Mouse (Mus musculus) cortical plate, adult 2 months (tissue): ENCODE results near the gene Efcab11. TPM values are rescaled to one million over a fixed set of nuclear protein-coding genes. Genes with fewer than 3 reads are reported as not detected.
"Not testable (repeated sequence)": the region's sequence is repeated elsewhere in the genome, so short reads cannot be mapped to it uniquely, and the experiment has no call there.

Experiments used
- H3K27ac ChIP-seq: fragments of 200-500 bp; 2 replicates; pipeline ENCODE4 v1.5.1; 2012; ENCODE audit warnings: low read length, control low read depth, inconsistent platforms; ENCODE audit not compliant: insufficient read depth
- H3K4me1 ChIP-seq: fragments of 200-500 bp; 2 replicates; pipeline ENCODE4 v1.6.1; 2011; ENCODE audit warnings: low read length; ENCODE audit not compliant: control insufficient read depth, insufficient read depth
- H3K4me3 ChIP-seq: fragments of 200-500 bp; 2 replicates; pipeline ENCODE4 v1.5.1; 2011; ENCODE audit warnings: mild to moderate bottlenecking, low read length, control low read depth; ENCODE audit not compliant: insufficient read depth
- CTCF ChIP-seq: fragments of 200-500 bp; IDR thresholded peaks from 2 replicates; pipeline ENCODE4 v1.5.1; 2011; ENCODE audit warnings: mild to moderate bottlenecking, control low read depth, low read length; ENCODE audit not compliant: insufficient read depth; ENCODE audit errors: extremely low read depth
- POLR2A ChIP-seq: fragments of 200-500 bp; IDR thresholded peaks from 2 replicates; pipeline ENCODE4 v1.6.1; 2011; ENCODE audit warnings: mild to moderate bottlenecking, low read length, control low read depth; ENCODE audit not compliant: insufficient read depth; ENCODE audit errors: extremely low read depth
- polyA plus RNA-seq: library from polyadenylated mRNA; depleted of rRNA; stranded (reverse); fragments of >200 nt; gene quantifications from 2 replicates; pipeline ENCODE4 v1.2.3, GENCODE M21; 2012

Gene Efcab11
- polyA plus RNA-seq, 1 experiment = 0.75 TPM

DNA sequence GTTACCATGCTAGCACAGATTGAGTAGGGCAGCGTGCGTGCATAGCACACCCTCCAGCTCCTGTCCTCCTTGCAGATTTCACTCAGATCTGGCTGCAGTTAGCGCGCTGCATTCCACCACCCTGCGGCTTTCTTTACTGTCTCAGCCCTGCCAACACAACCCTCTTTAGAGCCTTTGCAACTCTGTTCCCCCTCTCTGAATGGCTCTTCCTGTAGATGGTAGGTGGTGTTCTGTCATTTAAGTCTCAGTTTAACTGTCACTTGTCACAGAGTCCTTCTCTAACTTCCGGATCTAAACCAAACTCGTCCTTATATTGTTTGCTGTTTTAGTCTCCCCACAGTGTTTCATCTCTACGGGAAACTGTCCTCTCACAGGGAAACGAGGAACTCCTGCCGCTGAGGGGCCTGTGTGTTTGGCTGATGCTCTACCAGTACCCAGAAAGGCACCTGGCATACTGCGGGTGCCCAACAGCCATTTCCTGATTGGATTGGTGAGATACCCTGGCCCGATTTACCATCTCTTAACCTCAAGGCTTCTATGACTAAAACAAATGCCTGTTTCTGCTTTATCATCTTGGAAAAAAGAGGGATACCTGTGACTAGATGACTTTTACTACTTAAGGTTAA is 62.8 kb downstream of the Efcab11 start:
- Histone ChIP-seq H3K4me1 (peaks cover 3% of the 10 kb centered on the region), H3K27ac (no peak overlapping the region), H3K4me3 (no peak overlapping the region)
- no peak for TF ChIP-seq POLR2A
- TF ChIP-seq CTCF = no peak

DNA sequence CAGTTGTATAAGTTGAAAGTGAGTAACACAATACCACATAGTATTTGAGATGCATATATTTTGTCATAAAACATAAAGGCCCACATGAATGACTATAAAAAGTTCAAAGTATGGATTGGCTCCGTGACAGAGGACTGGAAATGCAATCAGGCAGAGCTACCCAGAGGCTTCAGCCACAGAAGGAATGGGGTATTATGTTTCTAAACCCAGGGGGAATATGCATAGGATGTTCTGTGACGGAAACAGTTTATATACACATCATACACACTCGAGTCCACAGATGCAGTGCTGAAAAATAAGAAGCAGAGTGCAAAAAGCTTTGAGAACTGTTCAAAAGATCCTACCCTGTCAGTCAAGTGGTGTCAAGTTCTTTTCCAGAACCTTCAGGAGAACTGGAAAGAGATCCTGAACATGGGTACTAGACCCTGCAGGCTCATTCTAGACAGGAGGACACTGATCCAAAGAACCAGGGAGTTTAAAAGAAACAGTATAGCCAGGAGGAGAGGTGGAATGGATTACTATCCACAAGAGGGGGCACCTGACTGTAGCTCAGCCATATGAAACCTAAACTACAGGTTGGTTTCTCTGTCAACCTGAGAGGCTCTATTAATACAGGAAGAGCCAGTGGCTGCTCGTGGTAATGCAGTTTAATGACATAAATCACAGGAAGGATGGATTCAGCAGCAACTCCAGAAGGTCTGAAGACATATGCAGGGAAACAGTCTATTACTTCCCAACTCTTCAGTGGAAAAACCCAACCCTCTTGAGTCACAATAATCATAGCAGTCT is 64.9 kb downstream of the Efcab11 start:
- TF ChIP-seq CTCF (no peak), POLR2A (no peak)
- Histone ChIP-seq H3K4me3 (no peak overlapping the region), H3K27ac (no peak overlapping the region), H3K4me1 (peaks cover 3% of the 10 kb centered on the region)

DNA sequence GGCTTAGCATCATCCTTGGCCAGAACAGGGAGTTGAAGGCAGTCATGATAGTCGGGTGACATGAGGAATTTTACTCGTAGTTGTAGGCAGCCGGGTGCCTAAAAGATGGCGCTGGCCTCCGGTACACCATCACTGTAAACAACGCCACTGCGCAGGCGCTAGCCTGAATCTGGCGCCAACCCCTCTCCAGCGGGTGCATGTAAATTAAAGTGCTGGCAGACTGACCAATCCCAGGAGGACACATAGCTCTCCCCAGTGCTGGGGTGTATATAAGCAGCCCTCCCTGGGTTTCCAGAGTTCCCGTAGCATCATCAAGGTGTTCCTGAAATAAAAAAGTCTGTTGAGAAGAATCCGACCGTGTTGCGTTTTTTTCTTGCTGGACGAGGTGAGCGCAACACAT is 66.2 kb downstream of the Efcab11 start:
- H3K4me1 ChIP-seq, H3K4me3 ChIP-seq, H3K27ac ChIP-seq: not testable (repeated sequence)

DNA sequence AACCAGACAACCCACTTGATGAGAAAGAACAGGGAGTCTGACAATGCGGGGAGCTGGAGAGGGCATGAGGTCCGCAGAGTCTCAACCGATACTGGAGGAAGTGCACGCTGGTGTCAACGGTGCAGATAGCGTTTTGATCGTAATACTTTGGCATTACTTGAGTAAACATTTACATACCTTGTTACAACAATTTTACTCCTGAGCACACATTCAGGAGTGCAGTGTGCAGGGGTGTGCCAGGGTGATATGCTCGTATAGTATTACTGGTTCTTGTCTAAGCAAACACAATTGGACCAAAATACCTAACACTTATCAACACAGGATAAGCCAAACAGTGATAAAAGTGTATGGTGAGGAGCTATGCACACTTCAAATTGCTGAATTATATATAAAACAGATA is 69.0 kb downstream of the Efcab11 start:
- TF ChIP-seq CTCF (no peak), POLR2A (no peak)
- Histone ChIP-seq H3K4me1 (no peaks in the 10 kb centered on the region), H3K4me3 (no peak overlapping the region), H3K27ac (no peak overlapping the region)

DNA sequence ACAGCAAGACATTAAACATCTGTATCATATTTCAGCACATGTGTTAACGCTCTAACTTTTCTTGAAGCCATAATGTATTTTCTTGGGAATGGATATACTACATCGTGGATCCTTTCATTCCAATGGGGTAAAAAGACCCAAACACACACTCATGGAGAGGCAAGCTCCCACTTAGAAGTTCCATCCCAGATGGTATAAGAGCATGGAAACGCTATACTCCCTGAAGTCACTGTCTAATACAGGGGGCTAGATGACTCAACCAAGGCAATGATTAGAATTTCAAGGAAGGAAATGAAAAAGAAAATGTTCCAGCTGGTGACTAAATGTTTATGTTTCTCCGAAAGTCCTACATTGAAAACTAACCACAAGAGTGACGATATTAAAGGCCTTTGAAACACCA is 76.3 kb downstream of the Efcab11 start:
- H3K27ac ChIP-seq = no peak overlapping the region
- TF ChIP-seq CTCF (no peak), POLR2A (no peak)
- H3K4me1 ChIP-seq = no peaks in the 10 kb centered on the region
- no peak overlapping the region for H3K4me3 ChIP-seq

DNA sequence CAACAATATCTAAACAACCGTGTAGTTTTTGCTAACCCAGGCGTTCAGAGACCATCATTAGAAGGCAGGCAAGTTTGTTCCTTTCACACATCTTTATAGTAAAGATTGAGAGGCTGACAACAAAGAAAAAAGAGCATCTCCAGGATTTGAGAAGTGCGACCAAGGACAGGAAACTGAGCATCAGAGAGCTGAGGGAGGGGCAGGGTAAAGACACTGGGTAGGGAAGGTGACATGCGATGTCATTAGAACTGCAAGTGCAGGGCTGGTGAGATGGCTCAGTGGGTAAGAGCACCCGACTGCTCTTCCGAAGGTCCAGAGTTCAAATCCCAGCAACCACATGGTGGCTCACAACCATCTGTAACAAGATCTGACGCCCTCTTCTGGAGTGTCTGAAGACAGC is 77.5 kb downstream of the Efcab11 start:
- not testable (repeated sequence) for H3K4me3 ChIP-seq, H3K27ac ChIP-seq, H3K4me1 ChIP-seq

DNA sequence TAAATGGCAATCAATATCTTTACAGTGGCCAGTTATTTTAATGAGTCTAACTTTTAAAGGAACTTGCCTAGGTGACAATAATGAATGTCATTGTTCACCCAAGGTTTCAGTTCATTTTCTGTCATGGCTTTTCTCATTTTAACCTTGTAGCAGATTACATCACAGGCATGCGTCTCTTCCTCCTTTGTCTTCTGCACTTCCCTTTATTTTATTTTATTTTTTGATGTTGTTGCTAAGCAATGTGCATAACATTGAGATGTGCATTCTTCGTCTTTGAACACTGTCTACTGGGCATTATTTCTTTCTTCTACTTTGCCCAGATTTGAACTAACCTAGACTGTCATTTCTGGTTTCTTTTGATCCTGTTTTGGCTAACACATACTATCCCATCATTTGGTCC is 88.3 kb downstream of the Efcab11 start:
- TF ChIP-seq POLR2A (no peak), CTCF (no peak)
- Histone ChIP-seq H3K27ac (no peak overlapping the region), H3K4me1 (peaks cover 1% of the 10 kb centered on the region; the same call in 1 of the 2 replicates), H3K4me3 (no peak overlapping the region)

DNA sequence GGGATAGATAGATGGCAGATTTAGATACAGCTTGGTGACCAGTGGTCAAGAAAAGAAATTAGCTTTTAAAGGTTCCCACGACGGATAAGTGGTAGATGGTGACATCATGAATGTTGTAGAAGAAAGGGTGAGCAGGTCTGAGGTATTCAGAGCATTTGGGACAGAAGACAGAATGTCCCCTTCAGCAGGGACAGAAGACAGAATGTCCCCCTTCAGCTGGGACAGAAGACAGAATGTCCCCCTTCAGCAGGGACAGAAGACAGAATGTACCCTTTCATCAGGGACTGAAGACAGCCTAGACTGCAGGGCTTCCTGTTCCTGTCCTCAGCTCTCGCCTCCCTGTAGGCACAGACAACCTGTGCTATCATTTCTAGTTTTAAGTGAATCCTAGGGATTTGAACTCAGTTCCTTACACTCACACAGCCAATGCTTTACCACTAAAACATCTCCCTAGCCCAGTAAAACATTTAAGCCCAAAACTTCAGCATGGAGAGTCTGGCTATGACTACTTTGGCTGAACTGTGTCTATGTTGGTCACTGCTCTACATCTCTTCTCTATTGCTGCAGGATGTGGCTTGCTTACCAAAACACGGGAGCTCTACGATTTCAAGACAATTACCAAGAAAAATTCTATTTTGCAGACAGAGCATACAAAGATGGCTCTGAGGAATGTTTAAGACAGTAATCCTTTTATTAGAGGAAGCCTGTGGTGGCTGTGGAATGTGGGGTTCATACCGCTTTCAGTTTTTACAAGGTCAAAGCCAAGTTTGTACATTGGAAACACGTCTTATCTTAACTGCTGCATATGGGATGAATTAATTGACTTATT is 89.2 kb downstream of the Efcab11 start:
- peaks cover 1% of the 10 kb centered on the region; the same call in 1 of the 2 replicates for H3K4me1 ChIP-seq
- H3K27ac ChIP-seq = no peak overlapping the region

DNA sequence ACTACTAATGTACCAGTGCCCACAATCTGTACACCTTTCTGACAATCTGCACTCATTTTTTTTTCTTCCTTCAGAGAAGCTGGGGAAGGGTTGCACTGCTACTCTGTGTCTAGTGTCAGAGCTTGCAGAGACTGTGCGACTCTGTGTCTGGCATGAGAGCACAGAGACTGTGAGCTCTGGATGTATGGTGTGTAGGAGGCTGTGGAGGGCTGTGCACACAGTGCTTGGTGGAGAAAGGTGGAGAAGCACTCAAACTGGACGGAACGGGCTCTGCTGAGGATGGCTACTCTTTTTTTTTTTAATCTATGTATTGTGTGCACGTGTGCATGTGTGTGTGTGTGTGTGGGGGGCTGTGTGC is 90.1 kb downstream of the Efcab11 start:
- Histone ChIP-seq H3K27ac (no peak overlapping the region), H3K4me3 (no peak overlapping the region), H3K4me1 (peaks cover 1% of the 10 kb centered on the region; the same call in 1 of the 2 replicates)
- TF ChIP-seq CTCF = no peak
- TF ChIP-seq POLR2A = no peak

More for the DNA sequence above, 89.2 kb downstream of the Efcab11 start:
- H3K4me3 ChIP-seq = no peak overlapping the region
- TF ChIP-seq POLR2A = no peak
- TF ChIP-seq CTCF = no peak

DNA sequence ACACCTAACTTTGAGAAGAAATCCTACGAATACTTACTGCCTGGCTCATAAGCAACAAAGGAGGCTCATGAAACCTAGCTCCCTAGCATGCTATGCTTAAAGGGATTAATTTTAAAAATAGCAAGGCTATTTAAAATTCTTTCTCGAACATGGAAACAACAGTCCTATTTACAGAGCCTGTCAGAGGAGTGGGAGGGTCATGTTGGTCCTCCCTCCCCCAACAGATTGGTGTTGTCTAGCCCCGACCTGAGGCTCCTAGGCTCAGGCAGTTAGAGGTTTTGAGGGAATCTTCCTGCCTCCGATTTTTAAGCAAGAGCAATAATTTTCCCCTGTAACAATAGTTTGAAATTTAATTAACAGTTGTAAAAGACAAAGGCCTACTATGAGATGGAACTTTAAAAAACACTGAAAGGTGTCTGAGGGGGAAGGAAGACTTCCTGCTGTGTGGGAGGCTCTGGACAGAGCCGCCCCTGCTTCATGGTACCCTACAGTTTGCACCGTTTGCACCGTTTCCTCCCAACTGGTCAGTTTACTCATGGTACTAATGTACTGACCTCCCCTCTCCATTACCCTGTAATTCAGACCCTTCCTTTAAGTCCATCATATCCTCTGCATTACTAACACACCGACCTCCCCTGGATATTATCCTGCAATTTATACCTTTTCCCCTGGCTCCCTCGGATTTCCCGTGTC is 90.6 kb downstream of the Efcab11 start:
- TF ChIP-seq POLR2A = no peak
- TF ChIP-seq CTCF = no peak
- H3K4me3 ChIP-seq = no peak overlapping the region
- peaks cover 1% of the 10 kb centered on the region; the same call in 1 of the 2 replicates for H3K4me1 ChIP-seq
- H3K27ac ChIP-seq = no peak overlapping the region
